Mouse (Mus musculus) ES-Bruce4 (cell line): ENCODE results near the gene Lars2. TPM values are rescaled to one million over a fixed set of nuclear protein-coding genes. Genes with fewer than 3 reads are reported as not detected.
"Not testable (repeated sequence)": the region's sequence is repeated elsewhere in the genome, so short reads cannot be mapped to it uniquely, and the experiment has no call there.

Source experiments
- H3K27ac ChIP-seq: 2 replicates; pipeline ENCODE4 v1.5.1; 2012; ENCODE audit warnings: low read length, inconsistent platforms; ENCODE audit not compliant: insufficient read depth
- H3K27me3 ChIP-seq: 2 replicates; pipeline ENCODE4 v1.6.1; 2012; ENCODE audit warnings: mild to moderate bottlenecking, low read length, inconsistent platforms; ENCODE audit not compliant: control insufficient read depth, poor library complexity, insufficient read depth, severe bottlenecking
- H3K36me3 ChIP-seq: 2 replicates; pipeline ENCODE4 v1.6.1; 2012; ENCODE audit warnings: inconsistent platforms, mild to moderate bottlenecking, low read length, moderate library complexity; ENCODE audit not compliant: control insufficient read depth, poor library complexity, insufficient read depth, severe bottlenecking
- H3K4me1 ChIP-seq: one replicate; pipeline ENCODE4 v1.8.1; 2011; ENCODE audit warnings: low read length; ENCODE audit not compliant: control insufficient read depth, insufficient read depth
- H3K4me3 ChIP-seq: 2 replicates; pipeline ENCODE4 v1.5.1; 2011; ENCODE audit warnings: low read depth, mild to moderate bottlenecking, low read length
- H3K9ac ChIP-seq: 2 replicates; pipeline ENCODE4 v1.6.1; 2012; ENCODE audit warnings: low read depth, mild to moderate bottlenecking, inconsistent platforms; ENCODE audit not compliant: poor library complexity, severe bottlenecking
- H3K9me3 ChIP-seq: replicated peaks from 2 replicates; pipeline ENCODE4 v1.6.1; 2012; ENCODE audit warnings: mild to moderate bottlenecking, low read length, inconsistent platforms; ENCODE audit not compliant: control insufficient read depth, poor library complexity, insufficient read depth, severe bottlenecking
- CTCF ChIP-seq: IDR thresholded peaks from one replicate; pipeline ENCODE4 v1.8.1; 2011; ENCODE audit warnings: low read depth, low read length
- EP300 ChIP-seq: IDR thresholded peaks from 2 replicates; pipeline ENCODE4 v1.6.1; 2011; ENCODE audit warnings: low read depth, low read length; ENCODE audit not compliant: insufficient read depth
- POLR2A ChIP-seq: IDR thresholded peaks from one replicate; pipeline ENCODE4 v1.8.1; 2011; ENCODE audit warnings: low read length; ENCODE audit not compliant: insufficient read depth
- polyA plus RNA-seq: library from polyadenylated mRNA; stranded (reverse); fragments of >200 nt; gene quantifications from 2 replicates; pipeline ENCODE4 v1.2.4, GENCODE M21; 2011; ENCODE audit warnings: low read depth; ENCODE audit not compliant: missing spikeins, insufficient read depth, insufficient read length

The Lars2 gene
- 6,627 and 6,889 TPM in 2 replicates for polyA plus RNA-seq

- Histone ChIP-seq H3K9ac (peak within 1 kb of the TSS; percentile 83), H3K4me3 (peak within 1 kb of the TSS; percentile 91), H3K27ac (peak within 1 kb of the TSS; percentile 18; the same call in 1 of the 2 replicates), H3K36me3 (no peaks in the 10 kb centered on the region), H3K27me3 (no peaks in the 10 kb centered on the region), H3K4me1 (peaks cover 2% of the 10 kb centered on the region), H3K9me3 (no peaks in the 10 kb centered on the region)
- TF ChIP-seq EP300: no peak
- TF ChIP-seq POLR2A: no peak
Measured at GRCm38 (mm10) chr9:123366708-123367385, at the start of gene Lars2. Gene Lars2 (plus strand): TSS chr9:123366927.

- Histone ChIP-seq H3K4me3 (no peak overlapping the region), H3K9ac (no peak overlapping the region), H3K27ac (no peak overlapping the region), H3K4me1 (no peaks in the 10 kb centered on the region), H3K9me3 (no peaks in the 10 kb centered on the region), H3K36me3 (no peaks in the 10 kb centered on the region), H3K27me3 (no peaks in the 10 kb centered on the region)
- TF ChIP-seq EP300: no peak
Measured at GRCm38 (mm10) chr9:123326106-123326505, 40.6 kb upstream of the Lars2 start.

- no peak for TF ChIP-seq POLR2A
- no peak for TF ChIP-seq EP300
- TF ChIP-seq CTCF: no peak
- H3K4me1 ChIP-seq: no peaks in the 10 kb centered on the region
- H3K9me3 ChIP-seq: no peaks in the 10 kb centered on the region
- no peaks in the 10 kb centered on the region for H3K27me3 ChIP-seq
- no peak overlapping the region for H3K27ac ChIP-seq
- H3K4me3 ChIP-seq: no peak overlapping the region
- no peaks in the 10 kb centered on the region for H3K36me3 ChIP-seq
- no peak overlapping the region for H3K9ac ChIP-seq
Measured at GRCm38 (mm10) chr9:123328336-123328735, 38.4 kb upstream of the Lars2 start.

DNA sequence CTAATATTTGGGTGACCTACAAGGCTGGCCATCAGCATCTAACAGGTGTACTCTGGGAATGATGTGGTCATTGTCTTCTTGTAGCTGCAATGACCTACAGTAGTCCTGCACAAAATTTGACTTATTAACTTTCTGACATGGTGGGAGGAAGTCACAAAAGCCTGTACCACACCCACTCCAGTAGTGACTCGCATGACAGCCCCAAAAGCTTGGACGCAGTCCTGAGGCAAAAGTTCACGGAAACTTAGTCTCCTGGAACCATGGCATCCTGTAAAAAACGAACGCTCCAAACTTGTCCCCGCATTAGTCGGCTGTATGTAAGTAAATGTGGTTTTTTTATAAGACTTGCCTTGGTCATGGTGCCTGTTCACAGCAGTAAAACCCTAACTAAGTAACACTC, 36.9 kb upstream of the Lars2 start:
- no peak overlapping the region for H3K9ac ChIP-seq
- no peaks in the 10 kb centered on the region for H3K9me3 ChIP-seq
- H3K27me3 ChIP-seq: no peaks in the 10 kb centered on the region
- H3K27ac ChIP-seq: no peak overlapping the region
- TF ChIP-seq POLR2A (no peak), CTCF (no peak), EP300 (no peak)
- no peaks in the 10 kb centered on the region for H3K4me1 ChIP-seq
- H3K36me3 ChIP-seq: no peaks in the 10 kb centered on the region
- no peak overlapping the region for H3K4me3 ChIP-seq

- H3K9me3 ChIP-seq, H3K36me3 ChIP-seq, H3K4me1 ChIP-seq, H3K27me3 ChIP-seq, H3K9ac ChIP-seq, H3K4me3 ChIP-seq, H3K27ac ChIP-seq: not testable (repeated sequence)
Measured at GRCm38 (mm10) chr9:123330271-123330670, 36.5 kb upstream of the Lars2 start.

DNA sequence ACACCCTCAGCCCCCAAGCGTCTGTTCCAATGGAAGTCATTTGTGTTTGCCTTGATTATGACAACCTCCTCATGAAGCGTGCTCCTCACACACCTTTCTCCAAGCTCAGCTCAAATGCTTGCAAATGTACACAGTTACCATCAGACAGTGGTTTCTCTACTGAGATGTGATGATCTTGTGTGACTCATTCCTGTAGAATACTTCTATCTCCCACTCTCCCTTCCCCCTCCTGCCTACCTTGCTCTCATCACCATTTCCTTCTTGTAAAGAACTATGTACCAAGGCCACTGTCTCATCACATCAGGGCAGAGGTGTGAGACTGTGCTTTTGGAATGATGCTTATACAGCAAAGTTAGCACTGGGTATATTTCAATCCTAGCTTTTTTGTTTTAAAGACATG, 33.2 kb upstream of the Lars2 start:
- Histone ChIP-seq H3K9me3 (no peaks in the 10 kb centered on the region), H3K9ac (no peak overlapping the region), H3K36me3 (no peaks in the 10 kb centered on the region), H3K4me3 (no peak overlapping the region), H3K4me1 (no peaks in the 10 kb centered on the region), H3K27ac (no peak overlapping the region), H3K27me3 (no peaks in the 10 kb centered on the region)
- TF ChIP-seq POLR2A (no peak), EP300 (no peak), CTCF (no peak)
